Mouse (Mus musculus) MEL (cell line): ENCODE results near the gene Zcchc24.

Source experiments
- BHLHE40 ChIP-seq: IDR thresholded peaks from 2 replicates; pipeline ENCODE4 v1.6.1; 2012; ENCODE audit warnings: low read depth, mild to moderate bottlenecking, inconsistent platforms, low read length, improper control_type of control experiment, borderline replicate concordance
- CTCF ChIP-seq, 3 experiments: IDR thresholded peaks in 2 of 3; conservative IDR thresholded peaks in 1 of 3; 2 replicates each; pipeline ENCODE4 v1.5.1; 2011 to 2012; ENCODE audit warnings: low read length in 3 of 3, low read depth in 2 of 3, mild to moderate bottlenecking in 2 of 3, improper control_type of control experiment in 1 of 3, inconsistent platforms in 1 of 3, mixed read lengths in 1 of 3, moderate library complexity in 1 of 3; ENCODE audit not compliant: control insufficient read depth in 1 of 3, insufficient read depth in 1 of 3, poor library complexity in 1 of 3, severe bottlenecking in 1 of 3
- ETS1 ChIP-seq: IDR thresholded peaks from 2 replicates; pipeline ENCODE4 v1.6.1; 2012; ENCODE audit warnings: low read depth, mild to moderate bottlenecking, inconsistent platforms, low read length, improper control_type of control experiment, moderate library complexity
- GABPA ChIP-seq: IDR thresholded peaks from 2 replicates; pipeline ENCODE4 v1.6.1; 2012; ENCODE audit warnings: low read depth, mild to moderate bottlenecking, inconsistent platforms, low read length, improper control_type of control experiment, moderate library complexity
- GATA1 ChIP-seq: IDR thresholded peaks from 2 replicates; pipeline ENCODE4 v1.6.1; 2011; ENCODE audit warnings: low read depth, low read length, improper control_type of control experiment
- KAT2A ChIP-seq: conservative IDR thresholded peaks from 2 replicates; pipeline ENCODE4 v1.6.1; 2012; ENCODE audit warnings: low read depth, low read length, improper control_type of control experiment, inconsistent platforms
- MYC ChIP-seq: IDR thresholded peaks from 2 replicates; pipeline ENCODE4 v1.6.1; 2011; ENCODE audit warnings: low read depth, mild to moderate bottlenecking, low read length, improper control_type of control experiment, moderate library complexity
- POLR2A ChIP-seq, 2 experiments: IDR thresholded peaks; 2 replicates each; pipeline ENCODE4 v1.6.1; 2011 to 2012; ENCODE audit warnings: low read length in 2 of 2, mild to moderate bottlenecking in 2 of 2, control low read depth in 1 of 2, improper control_type of control experiment in 1 of 2, low read depth in 1 of 2, moderate library complexity in 1 of 2; ENCODE audit not compliant: control insufficient read depth in 1 of 2, insufficient read depth in 1 of 2, poor library complexity in 1 of 2
- POLR2AphosphoS2 ChIP-seq: IDR thresholded peaks from 2 replicates; pipeline ENCODE4 v1.6.1; 2011; ENCODE audit warnings: low read length, improper control_type of control experiment
- TAL1 ChIP-seq: IDR thresholded peaks from 2 replicates; pipeline ENCODE4 v1.6.1; 2012; ENCODE audit warnings: mild to moderate bottlenecking, inconsistent platforms, low read length, moderate library complexity, mixed read lengths
- TCF12 ChIP-seq: IDR thresholded peaks from 2 replicates; pipeline ENCODE4 v1.6.1; 2014; ENCODE audit warnings: low read depth, mild to moderate bottlenecking, inconsistent platforms, low read length, improper control_type of control experiment, moderate library complexity
- UBTF ChIP-seq: IDR thresholded peaks from 2 replicates; pipeline ENCODE4 v1.6.1; 2012; ENCODE audit warnings: low read depth, mild to moderate bottlenecking, inconsistent platforms, low read length, improper control_type of control experiment, moderate library complexity, borderline replicate concordance; ENCODE audit not compliant: insufficient read depth
- USF1 ChIP-seq: IDR thresholded peaks from 2 replicates; pipeline ENCODE4 v1.6.1; 2014; ENCODE audit warnings: low read depth, mild to moderate bottlenecking, inconsistent platforms, low read length, improper control_type of control experiment, moderate library complexity
- USF2 ChIP-seq, 2 experiments: IDR thresholded peaks; 2 replicates each; pipeline ENCODE4 v1.6.1; 2011 to 2012; ENCODE audit warnings: improper control_type of control experiment in 2 of 2, low read length in 2 of 2, borderline replicate concordance in 1 of 2, inconsistent platforms in 1 of 2, low read depth in 1 of 2, mild to moderate bottlenecking in 1 of 2; ENCODE audit not compliant: insufficient read depth in 1 of 2

- TF ChIP-seq TCF12 (no peak), UBTF (no peak), ETS1 (no peak), TAL1 (no peak), KAT2A (no peak), CTCF (IDR thresholded peaks at IDR 0.05 in 2 of 3, conservative IDR thresholded peaks at IDR 0.05 in 1 of 3; ENCODE audit: control insufficient read depth in 1 of 3, insufficient read depth in 1 of 3, low read depth in 2 of 3, low read length in 3 of 3, poor library complexity in 1 of 3, severe bottlenecking in 1 of 3) (peak in 2 of 3 experiments; percentile 50; a peak in 4 of 6 replicates), GATA1 (no peak), MYC (no peak), GABPA (no peak), POLR2AphosphoS2 (no peak), POLR2A (IDR thresholded peaks at IDR 0.05; ENCODE audit: control insufficient read depth in 1 of 2, insufficient read depth in 1 of 2, low read depth in 1 of 2, low read length in 2 of 2, poor library complexity in 1 of 2) (no peak), BHLHE40 (no peak), USF2 (IDR thresholded peaks at IDR 0.05; ENCODE audit: borderline replicate concordance in 1 of 2, insufficient read depth in 1 of 2, low read depth in 1 of 2, low read length in 2 of 2) (no peak), USF1 (no peak)
Observed at GRCm38 (mm10) chr14:25713443-25713842, 55.4 kb downstream of the Zcchc24 start.
